Comparison of ENCODE assay signal across 8 mouse cellular contexts in genomic region chr13:5861157-5862002, GRCm38 (mm10). TPM values are rescaled to one million over a fixed set of nuclear protein-coding genes. Genes with fewer than 3 reads are reported as not detected.
DNase-seq lines count a peak whose midpoint lies in the region; ATAC-seq and TF ChIP-seq lines count a peak whose summit lies in the region.

Klf6 (plus strand) TSS chr13:5861482.

- H3K27me3 ChIP-seq in ES-Bruce4 (ENCODE audit: control insufficient read depth, insufficient read depth, low read length, poor library complexity, severe bottlenecking), result no peaks in the 10 kb centered on the region
- H3K27me3 ChIP-seq in forebrain, embryonic 13.5 days, result no peaks in the 10 kb centered on the region
- H3K27me3 ChIP-seq in liver, postnatal 0 days (ENCODE audit: insufficient read depth, low read length), result no peaks in the 10 kb centered on the region
- peaks cover 3% of the 10 kb centered on the region; the same call in 1 of the 2 replicates for H3K27me3 ChIP-seq in neural tube, embryonic 14.5 days (ENCODE audit: control insufficient read depth, insufficient read depth, low read length)

- peak within 1 kb of the TSS; percentile 79 for H3K27ac ChIP-seq in ES-Bruce4 (ENCODE audit: insufficient read depth, low read length)
- H3K27ac ChIP-seq in forebrain, embryonic 13.5 days, result peak within 1 kb of the TSS; percentile 98
- H3K27ac ChIP-seq in liver, postnatal 0 days (ENCODE audit: low read depth), result peak within 1 kb of the TSS; percentile 97
- H3K27ac ChIP-seq in neural tube, embryonic 14.5 days (ENCODE audit: low read depth, low read length), result peak within 1 kb of the TSS; percentile 100

- peak within 1 kb of the TSS; percentile 97 for H3K9ac ChIP-seq in ES-Bruce4 (ENCODE audit: low read depth, poor library complexity, severe bottlenecking)
- peak within 1 kb of the TSS; percentile 87 for H3K9ac ChIP-seq in forebrain, embryonic 13.5 days
- H3K9ac ChIP-seq in liver, postnatal 0 days (replicated peaks), result peak within 1 kb of the TSS; percentile 96
- H3K9ac ChIP-seq in neural tube, embryonic 14.5 days (replicated peaks; ENCODE audit: low read depth, low read length), result peak within 1 kb of the TSS; percentile 88

- under 1% methylated on average over 58 of the region's 60 CpGs for whole genome bisulfite sequencing in forebrain, embryonic 13.5 days
- WGBS in large intestine, adult 2 months, result under 1% methylated on average over 60 of the region's 60 CpGs
- WGBS in liver, postnatal 0 days (ENCODE audit: insufficient replicate concordance), result under 1% methylated on average over 55 of the region's 60 CpGs
- 0% methylated on average over 58 of the region's 60 CpGs for WGBS in neural tube, embryonic 14.5 days

- intact Hi-C loops in heart, postnatal 10 days (cut with DNase I), result loop anchor here (2.0 to 5.0 kb wide), 9 partner anchors 57 to 1194 kb away; no protein-coding TSS in a partner anchor

- H3K36me3 ChIP-seq in ES-Bruce4 (ENCODE audit: control insufficient read depth, insufficient read depth, low read length, poor library complexity, severe bottlenecking), result peaks cover 20% of the 10 kb centered on the region
- H3K36me3 ChIP-seq in forebrain, embryonic 13.5 days (ENCODE audit: poor library complexity, severe bottlenecking), result peaks cover 14% of the 10 kb centered on the region
- H3K36me3 ChIP-seq in liver, postnatal 0 days (replicated peaks; ENCODE audit: insufficient read depth, low read length), result peaks cover 16% of the 10 kb centered on the region
- peaks cover 11% of the 10 kb centered on the region for H3K36me3 ChIP-seq in neural tube, embryonic 14.5 days (ENCODE audit: control insufficient read depth, insufficient read depth, low read length)

- H3K4me1 ChIP-seq in ES-Bruce4 (ENCODE audit: control insufficient read depth, insufficient read depth, low read length), result peaks cover 8% of the 10 kb centered on the region
- H3K4me1 ChIP-seq in forebrain, embryonic 13.5 days, result peaks cover 24% of the 10 kb centered on the region
- H3K4me1 ChIP-seq in liver, postnatal 0 days (ENCODE audit: insufficient read depth), result peaks cover 15% of the 10 kb centered on the region
- H3K4me1 ChIP-seq in neural tube, embryonic 14.5 days (ENCODE audit: control insufficient read depth, insufficient read depth, low read length), result peaks cover 14% of the 10 kb centered on the region

- H3K4me2 ChIP-seq in forebrain, embryonic 13.5 days, result peak within 1 kb of the TSS; percentile 72
- H3K4me2 ChIP-seq in liver, postnatal 0 days (ENCODE audit: low read depth, low read length), result peak within 1 kb of the TSS; percentile 91
- H3K4me2 ChIP-seq in neural tube, embryonic 14.5 days (ENCODE audit: low read depth, low read length), result peak within 1 kb of the TSS; percentile 82

- DNase-seq in heart, postnatal 10 days, result peak; percentile 99 to 100
- DNase-seq in large intestine, adult 2 months (ENCODE audit: low read depth, low spot score), result peak; percentile 96
- peak; percentile 99 for DNase-seq in liver, postnatal 0 days
- DNase-seq in testis, postnatal 10 days (ENCODE audit: low spot score), result peak; percentile 99

- ATAC-seq in cerebellum, adult (ENCODE audit: insufficient number of reproducible peaks, low FRiP score, low TSS enrichment), result peak; percentile 95
- ATAC-seq in forebrain, embryonic 13.5 days, result peak; percentile 99
- peak; percentile 99 for ATAC-seq in liver, postnatal 0 days
- ATAC-seq in neural tube, embryonic 14.5 days (ENCODE audit: low read depth), result peak; percentile 99

- H3K4me3 ChIP-seq in ES-Bruce4 (ENCODE audit: low read depth, low read length), result peak within 1 kb of the TSS; percentile 94
- H3K4me3 ChIP-seq in forebrain, embryonic 13.5 days, result peak within 1 kb of the TSS; percentile 64
- peak within 1 kb of the TSS; percentile 68 for H3K4me3 ChIP-seq in liver, postnatal 0 days (ENCODE audit: low read depth, low read length)
- H3K4me3 ChIP-seq in neural tube, embryonic 14.5 days (ENCODE audit: low read depth, low read length), result peak within 1 kb of the TSS; percentile 69

- TF ChIP-seq POLR2A in ES-Bruce4 (IDR thresholded peaks at IDR 0.05; ENCODE audit: insufficient read depth, low read length), result peak; percentile 88

- H3K9me3 ChIP-seq in ES-Bruce4 (replicated peaks; ENCODE audit: control insufficient read depth, insufficient read depth, low read length, poor library complexity, severe bottlenecking), result no peaks in the 10 kb centered on the region
- H3K9me3 ChIP-seq in forebrain, embryonic 13.5 days (replicated peaks), result no peaks in the 10 kb centered on the region
- H3K9me3 ChIP-seq in liver, postnatal 0 days (ENCODE audit: low read length), result no peaks in the 10 kb centered on the region
- no peaks in the 10 kb centered on the region for H3K9me3 ChIP-seq in neural tube, embryonic 14.5 days (ENCODE audit: control insufficient read depth, low read length)

- TF ChIP-seq CTCF in ES-Bruce4 (IDR thresholded peaks at IDR 0.05; ENCODE audit: low read depth, low read length), result no peak
- TF ChIP-seq CTCF in liver, postnatal 0 days (IDR thresholded peaks at IDR 0.05; ENCODE audit: low read depth), result no peak

- no peak for TF ChIP-seq EP300 in ES-Bruce4 (IDR thresholded peaks at IDR 0.05; ENCODE audit: insufficient read depth, low read depth, low read length)
- TF ChIP-seq EP300 in liver, postnatal 0 days (IDR thresholded peaks at IDR 0.05; ENCODE audit: low read depth), result peak; percentile 66

RNA-seq across cellular contexts. Expression of gene Klf6, which starts in this region (rescaled TPM):
- polyA plus RNA-seq in ES-Bruce4 (2011; ENCODE audit: insufficient read depth, insufficient read length, low read depth, missing spikeins), result 80.3 and 84.0 TPM in 2 replicates
- 61.4 and 63.5 TPM in 2 replicates for polyA plus RNA-seq in forebrain, embryonic 13.5 days (2015; fragmentation: Nextera tagmentation; extraction: Ambion mirVana)
- 10 to 100 TPM; 58.7 to 81.6 TPM for total RNA-seq in heart, postnatal 10 days (2021)
- 27.2 and 57.9 TPM in 2 replicates for polyA plus RNA-seq in large intestine, adult 2 months (2012; rRNA removed)
- 15.3 and 18.9 TPM in 2 replicates for polyA plus RNA-seq in liver, postnatal 0 days (2015; fragmentation: Nextera tagmentation; extraction: Ambion mirVana)
- polyA plus RNA-seq in neural tube, embryonic 14.5 days (2014; fragmentation: Nextera tagmentation; extraction: Ambion mirVana), result 83.5 and 97.5 TPM in 2 replicates

Comparison
In these comparisons a context has a peak if more than half of its experiments do, and no peak if none do; other contexts are left out.
1. Peak in every context shown above with its lines: DNase-seq, ATAC-seq, H3K4me3 ChIP-seq and H3K27ac ChIP-seq.